Mouse (Mus musculus): ENCODE results near the gene Ncf4. TPM values are rescaled to one million over a fixed set of nuclear protein-coding genes. Genes with fewer than 3 reads are reported as not detected.

Gene Ncf4
- polyA plus RNA-seq, 2 experiments = 32.0 to 38.8 TPM

DNA sequence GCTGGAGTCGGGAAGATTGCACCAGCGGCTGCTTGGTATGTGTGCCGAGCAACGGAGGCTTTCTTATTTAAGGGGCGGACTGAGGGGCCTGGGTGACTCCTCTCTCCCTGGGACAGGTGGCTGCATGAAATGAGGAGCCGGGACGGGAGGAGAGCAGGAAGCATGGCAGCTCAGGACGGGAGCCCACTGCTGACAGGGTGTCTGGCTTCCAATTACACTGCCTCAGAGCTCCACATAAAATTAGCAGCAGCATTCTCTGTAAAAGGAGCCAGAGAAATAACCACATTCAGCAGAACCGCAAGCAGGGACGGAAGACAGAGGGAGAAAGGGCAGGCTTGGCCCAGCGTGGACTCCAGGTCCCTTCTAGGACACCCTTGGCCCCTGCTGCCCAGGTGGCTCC lies 3.3 kb upstream of the Ncf4 start:
- Histone ChIP-seq H3K9me3 (ENCODE audit: control insufficient read depth, low read length) (no peaks in the 10 kb centered on the region), H3K27me3 (ENCODE audit: control insufficient read depth, insufficient read depth, low read length) (no peaks in the 10 kb centered on the region), H3K4me1 (replicated peaks; ENCODE audit: control insufficient read depth in 2 of 2, insufficient read depth in 2 of 2, low read length in 1 of 2) (no peaks in the 10 kb centered on the region), H3K27ac (no peak overlapping the region), H3K4me2 (ENCODE audit: low read depth) (no peak overlapping the region), H3K9ac (replicated peaks) (no peak overlapping the region), H3K36me3 (replicated peaks; ENCODE audit: control insufficient read depth, insufficient read depth, low read depth) (no peaks in the 10 kb centered on the region), H3K4me3 (ENCODE audit: insufficient read depth in 1 of 2, low read depth in 2 of 2, low read length in 2 of 2) (no peak overlapping the region)
- 49% methylated on average over 11 of the region's 11 CpGs for WGBS (ENCODE audit: insufficient replicate concordance)
- DNase-seq (ENCODE audit: low read depth in 3 of 3, low spot score in 3 of 3) (no peak), ATAC-seq (ENCODE audit: insufficient read depth) (no peak)
- no peak for TF ChIP-seq CTCF (IDR thresholded peaks at IDR 0.05; ENCODE audit: low read depth)
- no peak for TF ChIP-seq EP300 (IDR thresholded peaks at IDR 0.05; ENCODE audit: low read depth)

DNA sequence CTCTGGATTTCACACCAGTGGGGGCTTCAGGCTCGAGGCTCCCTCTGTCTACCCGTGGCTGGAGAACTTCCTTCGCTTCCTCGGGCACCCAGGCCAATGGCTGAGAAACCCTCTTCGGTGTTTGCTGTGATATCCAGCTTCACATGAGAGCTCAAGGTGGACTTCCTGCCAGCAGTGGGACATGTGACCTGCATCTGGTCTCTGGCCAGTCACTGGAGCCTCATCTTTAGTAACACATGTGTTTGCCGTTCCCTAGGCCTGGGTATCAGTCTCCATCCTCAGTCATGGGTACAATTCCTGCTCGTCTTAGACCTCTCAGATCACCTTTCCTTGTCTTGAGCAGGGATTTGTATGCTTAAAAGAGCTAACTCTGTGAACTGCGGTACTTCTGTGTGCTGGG lies 1.5 kb upstream of the Ncf4 start:
- Histone ChIP-seq H3K27ac (no peak overlapping the region), H3K4me2 (ENCODE audit: low read depth) (no peak overlapping the region)
- TF ChIP-seq EP300 (IDR thresholded peaks at IDR 0.05; ENCODE audit: low read depth) = no peak
- TF ChIP-seq CTCF (IDR thresholded peaks at IDR 0.05; ENCODE audit: low read depth) = no peak

DNA sequence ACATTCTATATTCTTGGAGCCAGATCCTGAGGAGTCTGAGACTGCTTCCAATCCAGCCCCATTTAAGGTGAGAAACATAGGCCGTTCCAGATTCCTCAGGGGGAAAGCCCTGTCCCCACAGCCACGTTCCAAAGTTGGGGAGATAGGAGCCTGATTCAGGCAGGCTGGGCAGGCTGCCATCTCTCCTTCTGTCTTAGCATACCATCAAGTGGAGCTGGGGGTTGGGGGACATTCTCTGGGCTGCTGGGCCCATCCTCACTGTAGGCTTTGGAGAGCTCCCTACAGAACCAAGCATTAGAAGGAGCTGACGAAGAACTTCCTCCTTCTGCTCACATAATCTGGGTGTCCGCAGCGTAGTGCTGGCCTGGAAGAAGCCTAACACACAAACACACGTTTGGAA lies 827 bp upstream of the Ncf4 start:
- H3K36me3 ChIP-seq (replicated peaks; ENCODE audit: control insufficient read depth, insufficient read depth, low read depth) = no peaks in the 10 kb centered on the region
- no peak overlapping the region for H3K27ac ChIP-seq
- WGBS (ENCODE audit: insufficient replicate concordance) = 37% methylated on average over 6 of the region's 6 CpGs
- no peak overlapping the region for H3K9ac ChIP-seq (replicated peaks)
- H3K4me1 ChIP-seq (replicated peaks; ENCODE audit: control insufficient read depth in 2 of 2, insufficient read depth in 2 of 2, low read length in 1 of 2) = no peaks in the 10 kb centered on the region
- no peak for DNase-seq (ENCODE audit: low read depth in 3 of 3, low spot score in 3 of 3)
- TF ChIP-seq CTCF (IDR thresholded peaks at IDR 0.05; ENCODE audit: low read depth) (no peak), EP300 (IDR thresholded peaks at IDR 0.05; ENCODE audit: low read depth) (no peak)
- no peaks in the 10 kb centered on the region for H3K9me3 ChIP-seq (ENCODE audit: control insufficient read depth, low read length)
- no peak overlapping the region for H3K4me3 ChIP-seq (ENCODE audit: insufficient read depth in 1 of 2, low read depth in 2 of 2, low read length in 2 of 2)
- ATAC-seq (ENCODE audit: insufficient read depth) = no peak
- H3K4me2 ChIP-seq (ENCODE audit: low read depth) = no peak overlapping the region
- H3K27me3 ChIP-seq (ENCODE audit: control insufficient read depth, insufficient read depth, low read length) = no peaks in the 10 kb centered on the region

More for the DNA sequence above, 1.5 kb upstream of the Ncf4 start:
- Histone ChIP-seq H3K9ac (replicated peaks) (no peak overlapping the region), H3K36me3 (replicated peaks; ENCODE audit: control insufficient read depth, insufficient read depth, low read depth) (no peaks in the 10 kb centered on the region), H3K4me3 (ENCODE audit: insufficient read depth in 1 of 2, low read depth in 2 of 2, low read length in 2 of 2) (no peak overlapping the region), H3K27me3 (ENCODE audit: control insufficient read depth, insufficient read depth, low read length) (no peaks in the 10 kb centered on the region), H3K4me1 (replicated peaks; ENCODE audit: control insufficient read depth in 2 of 2, insufficient read depth in 2 of 2, low read length in 1 of 2) (no peaks in the 10 kb centered on the region), H3K9me3 (ENCODE audit: control insufficient read depth, low read length) (no peaks in the 10 kb centered on the region)
- 66% methylated on average over 8 of the region's 8 CpGs for WGBS (ENCODE audit: insufficient replicate concordance)
- ATAC-seq (ENCODE audit: insufficient read depth) = no peak
- no peak for DNase-seq (ENCODE audit: low read depth in 3 of 3, low spot score in 3 of 3)

DNA sequence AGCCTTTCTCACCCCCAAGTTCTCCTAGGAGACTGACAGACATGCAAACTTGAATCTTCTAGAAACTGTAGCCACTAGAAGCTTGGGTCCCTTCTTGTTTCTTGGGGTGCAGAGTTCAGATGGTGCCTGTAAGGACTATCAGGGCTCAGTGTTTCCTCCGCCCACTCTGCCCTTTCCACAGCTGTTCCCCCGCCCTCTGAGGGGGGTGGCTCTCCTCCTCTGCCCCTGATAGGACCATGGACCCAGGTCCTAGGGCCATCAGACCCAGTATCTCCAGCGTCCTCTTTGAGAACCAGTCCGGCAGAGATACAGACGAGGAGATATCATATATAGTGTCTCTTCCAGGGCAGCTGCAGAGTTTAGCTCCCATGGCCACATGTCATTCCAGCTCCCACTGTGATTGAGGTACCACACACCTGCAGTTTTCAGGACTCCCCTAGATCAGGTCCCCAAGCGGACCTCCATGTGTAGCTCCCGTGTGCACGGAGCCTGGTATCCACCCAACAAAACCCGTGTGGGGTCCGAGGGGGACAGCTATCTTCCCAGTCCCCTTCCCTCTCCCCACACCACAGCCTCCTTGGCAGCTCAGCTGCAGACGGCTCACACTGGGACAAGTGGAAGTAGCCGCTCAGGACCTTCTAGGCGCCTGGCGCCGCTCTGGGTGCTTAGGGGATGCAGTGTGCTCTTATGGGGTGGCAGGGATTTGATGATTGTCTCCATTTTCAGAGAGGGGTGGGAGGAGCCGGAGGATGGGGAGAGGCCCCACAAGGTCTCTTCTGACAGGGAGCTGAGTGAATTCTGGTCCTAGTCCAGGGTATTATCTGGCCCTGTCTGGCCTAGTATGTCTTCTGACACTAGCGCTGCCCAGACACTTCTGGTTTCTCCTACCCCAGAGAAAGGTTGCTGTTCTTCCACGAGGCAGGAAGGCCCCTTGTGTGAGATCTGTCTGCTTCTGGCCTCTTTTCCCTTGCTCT lies 1.8 kb downstream of the Ncf4 start:
- Histone ChIP-seq H3K9ac (replicated peaks) (no peak overlapping the region; the same call in 1 of the 2 replicates), H3K4me3 (ENCODE audit: insufficient read depth in 1 of 2, low read depth in 2 of 2, low read length in 2 of 2) (no peak overlapping the region), H3K4me2 (ENCODE audit: low read depth) (no peak overlapping the region), H3K9me3 (ENCODE audit: control insufficient read depth, low read length) (no peaks in the 10 kb centered on the region), H3K27me3 (ENCODE audit: control insufficient read depth, insufficient read depth, low read length) (no peaks in the 10 kb centered on the region), H3K27ac (no peak overlapping the region), H3K4me1 (replicated peaks; ENCODE audit: control insufficient read depth in 2 of 2, insufficient read depth in 2 of 2, low read length in 1 of 2) (no peaks in the 10 kb centered on the region), H3K36me3 (replicated peaks; ENCODE audit: control insufficient read depth, insufficient read depth, low read depth) (no peaks in the 10 kb centered on the region)
- TF ChIP-seq EP300 (IDR thresholded peaks at IDR 0.05; ENCODE audit: low read depth) (no peak), CTCF (IDR thresholded peaks at IDR 0.05; ENCODE audit: low read depth) (no peak)
- 57% methylated on average over 18 of the region's 18 CpGs for WGBS (ENCODE audit: insufficient replicate concordance)
- no peak for DNase-seq (ENCODE audit: low read depth in 3 of 3, low spot score in 3 of 3)
- no peak for ATAC-seq (ENCODE audit: insufficient read depth)

DNA sequence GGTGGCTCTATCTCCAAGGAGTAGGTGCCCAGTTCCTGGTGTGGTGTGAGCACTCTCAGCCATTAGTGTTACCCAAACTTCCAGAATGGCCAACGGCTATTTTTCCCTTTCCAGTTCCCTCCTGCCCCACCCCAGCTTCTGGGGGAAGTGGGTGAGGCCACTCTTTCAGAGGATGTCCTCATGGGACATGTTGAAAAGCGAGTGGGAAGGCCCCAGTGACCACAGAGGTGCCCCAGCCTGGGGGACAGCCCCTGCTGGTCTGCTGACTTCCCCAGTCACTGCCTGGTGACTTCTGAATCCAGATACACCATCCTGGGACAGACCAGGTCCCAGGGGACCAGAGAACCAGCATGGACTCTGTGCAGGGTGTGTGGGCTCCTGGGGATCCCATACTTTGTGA lies 3.1 kb downstream of the Ncf4 start:
- H3K4me2 ChIP-seq (ENCODE audit: low read depth) = no peak overlapping the region

More for the DNA sequence above, 3.1 kb downstream of the Ncf4 start:
- no peak overlapping the region for H3K9ac ChIP-seq (replicated peaks)
- no peak overlapping the region for H3K27ac ChIP-seq
- TF ChIP-seq EP300 (IDR thresholded peaks at IDR 0.05; ENCODE audit: low read depth) (no peak), CTCF (IDR thresholded peaks at IDR 0.05; ENCODE audit: low read depth) (no peak)
- WGBS (ENCODE audit: insufficient replicate concordance) = 26% methylated on average over 2 of the region's 2 CpGs
- H3K9me3 ChIP-seq (ENCODE audit: control insufficient read depth, low read length) = no peaks in the 10 kb centered on the region
- no peaks in the 10 kb centered on the region for H3K27me3 ChIP-seq (ENCODE audit: control insufficient read depth, insufficient read depth, low read length)
- H3K4me3 ChIP-seq (ENCODE audit: insufficient read depth in 1 of 2, low read depth in 2 of 2, low read length in 2 of 2) = no peak overlapping the region
- no peaks in the 10 kb centered on the region for H3K4me1 ChIP-seq (replicated peaks; ENCODE audit: control insufficient read depth in 2 of 2, insufficient read depth in 2 of 2, low read length in 1 of 2)
- ATAC-seq (ENCODE audit: insufficient read depth) = no peak
- no peak for DNase-seq (ENCODE audit: low read depth in 3 of 3, low spot score in 3 of 3)
- H3K36me3 ChIP-seq (replicated peaks; ENCODE audit: control insufficient read depth, insufficient read depth, low read depth) = no peaks in the 10 kb centered on the region

Data from liver, embryonic 14.5 days (tissue).